Comparison of ENCODE assay signal across 17 mouse cellular contexts in genomic region chr2:48619042-48619441, GRCm38 (mm10).
A peak's percentile ranks its signal among the peaks of the same experiment; 100 is the strongest.
DNase-seq lines count a peak whose midpoint lies in the region; ATAC-seq and TF ChIP-seq lines count a peak whose summit lies in the region.
"Had no signal": no experiment of that assay in that cellular context is flagged by ENCODE, and none has a peak within 500 bp of the region (broad histone marks: within the 10 kb centered on the region; RNA-seq: fewer than 3 reads in every experiment).

No protein-coding gene starts in this region.

- no peak for TF ChIP-seq EP300 in lung, postnatal 0 days (IDR thresholded peaks at IDR 0.05)

- H3K4me1 ChIP-seq in lung, postnatal 0 days (ENCODE audit: insufficient read depth, low read depth, low read length): no peaks in the 10 kb centered on the region; the same call in 1 of the 2 replicates
- peaks cover 3% of the 10 kb centered on the region; the same call in 1 of the 2 replicates for H3K4me1 ChIP-seq in lung, adult 2 months (ENCODE audit: control insufficient read depth, insufficient read depth, low read length)
- H3K4me1 ChIP-seq in forebrain, embryonic 14.5 days (ENCODE audit: control insufficient read depth, insufficient read depth, low read length): no peaks in the 10 kb centered on the region; the same call in 1 of the 2 replicates
- peaks cover 15% of the 10 kb centered on the region; the same call in 1 of the 2 replicates for H3K4me1 ChIP-seq in forebrain, embryonic 10.5 days
- H3K4me1 ChIP-seq: heart, embryonic 15.5 days had no signal

- H3K9ac ChIP-seq in lung, postnatal 0 days (replicated peaks; ENCODE audit: low read depth): no peak overlapping the region
- no peak overlapping the region for H3K9ac ChIP-seq in forebrain, embryonic 14.5 days (ENCODE audit: low read length)
- H3K9ac ChIP-seq: heart, embryonic 15.5 days; hindbrain, embryonic 12.5 days; limb, embryonic 15.5 days; liver, postnatal 0 days had no signal

- no peak overlapping the region for H3K4me2 ChIP-seq in lung, postnatal 0 days (replicated peaks; ENCODE audit: low read depth, low read length)
- no peak overlapping the region for H3K4me2 ChIP-seq in forebrain, embryonic 14.5 days (ENCODE audit: low read length)
- H3K4me2 ChIP-seq: heart, embryonic 15.5 days; hindbrain, embryonic 12.5 days; limb, embryonic 15.5 days; midbrain, embryonic 11.5 days had no signal

- H3K27ac ChIP-seq in lung, postnatal 0 days (ENCODE audit: low read length): no peak overlapping the region
- H3K27ac ChIP-seq in forebrain, embryonic 14.5 days (ENCODE audit: low read depth, low read length): no peak overlapping the region
- no peak overlapping the region for H3K27ac ChIP-seq in forebrain, embryonic 10.5 days
- H3K27ac ChIP-seq: heart, embryonic 15.5 days; hindbrain, embryonic 12.5 days; limb, embryonic 15.5 days had no signal

- no peaks in the 10 kb centered on the region for H3K27me3 ChIP-seq in lung, postnatal 0 days (replicated peaks; ENCODE audit: insufficient read depth, low read length)
- no peaks in the 10 kb centered on the region for H3K27me3 ChIP-seq in forebrain, embryonic 14.5 days (replicated peaks; ENCODE audit: control insufficient read depth, insufficient read depth, low read length)
- H3K27me3 ChIP-seq in forebrain, embryonic 10.5 days (ENCODE audit: poor library complexity, severe bottlenecking): no peaks in the 10 kb centered on the region
- H3K27me3 ChIP-seq: heart, embryonic 15.5 days; hindbrain, embryonic 12.5 days; limb, embryonic 15.5 days had no signal

- TF ChIP-seq CTCF in lung, postnatal 0 days (IDR thresholded peaks at IDR 0.05): no peak
- no peak for TF ChIP-seq CTCF in lung, adult 2 months (IDR thresholded peaks at IDR 0.05; ENCODE audit: insufficient read depth, low read length)

- peak; percentile 20 for DNase-seq in embryo, embryonic 10 days (ENCODE audit: low spot score)
- no peak for DNase-seq in embryo, embryonic 10.5 days (ENCODE audit: low spot score)
- peak; percentile 33 for DNase-seq in lung, postnatal 0 days (ENCODE audit: low spot score)
- no peak for DNase-seq in lung, adult 2 months
- DNase-seq in kidney, postnatal 14 days: peak; percentile 79
- DNase-seq in forebrain, embryonic 14.5 days (ENCODE audit: low spot score): no peak
- DNase-seq in forebrain, embryonic 10.5 days (ENCODE audit: extremely low spot score, low spot score): no peak
- no peak for DNase-seq in cerebellum, adult 9-10 months
- DNase-seq: cerebellum, adult 11-12 months; liver, postnatal 0 days; thymus, postnatal 25 days had no signal

- ATAC-seq in lung, postnatal 0 days: no peak
- ATAC-seq in forebrain, embryonic 14.5 days: no peak
- ATAC-seq: intestine, embryonic 16.5 days; liver, postnatal 0 days had no signal

- WGBS in lung, postnatal 0 days: 23% methylated on average over 5 of the region's 5 CpGs
- WGBS in lung, adult 2 months: 30% methylated on average over 5 of the region's 5 CpGs
- WGBS in forebrain, embryonic 14.5 days: 77% methylated on average over 5 of the region's 5 CpGs
- 74% methylated on average over 5 of the region's 5 CpGs for WGBS in forebrain, embryonic 10.5 days

- H3K4me3 ChIP-seq in lung, postnatal 0 days (ENCODE audit: low read depth, low read length): no peak overlapping the region
- no peak overlapping the region for H3K4me3 ChIP-seq in lung, adult 2 months (replicated peaks; ENCODE audit: extremely low read depth, low read depth, low read length)
- no peak overlapping the region for H3K4me3 ChIP-seq in forebrain, embryonic 14.5 days (ENCODE audit: low read depth, low read length)
- no peak overlapping the region for H3K4me3 ChIP-seq in forebrain, embryonic 10.5 days
- H3K4me3 ChIP-seq: heart, embryonic 15.5 days; hindbrain, embryonic 12.5 days; limb, embryonic 15.5 days; myocyte had no signal

- no peak for TF ChIP-seq POLR2A in lung, adult 2 months (IDR thresholded peaks at IDR 0.05; ENCODE audit: borderline replicate concordance, extremely low read depth, low read depth, low read length)

- H3K36me3 ChIP-seq in lung, postnatal 0 days (ENCODE audit: insufficient read depth, low read length): no peaks in the 10 kb centered on the region
- H3K36me3 ChIP-seq in forebrain, embryonic 14.5 days (ENCODE audit: control insufficient read depth, insufficient read depth, low read length): no peaks in the 10 kb centered on the region
- no peaks in the 10 kb centered on the region for H3K36me3 ChIP-seq in forebrain, embryonic 10.5 days (replicated peaks)
- H3K36me3 ChIP-seq: heart, embryonic 15.5 days; hindbrain, embryonic 12.5 days; limb, embryonic 15.5 days had no signal

- no peaks in the 10 kb centered on the region for H3K9me3 ChIP-seq in lung, postnatal 0 days (ENCODE audit: low read length)
- no peaks in the 10 kb centered on the region for H3K9me3 ChIP-seq in forebrain, embryonic 14.5 days (replicated peaks; ENCODE audit: control insufficient read depth, low read length)
- no peaks in the 10 kb centered on the region for H3K9me3 ChIP-seq in forebrain, embryonic 10.5 days
- H3K9me3 ChIP-seq: heart, embryonic 15.5 days; hindbrain, embryonic 12.5 days; limb, embryonic 15.5 days had no signal

Comparison
In these comparisons a context has a peak if more than half of its experiments do, and no peak if none do; other contexts are left out.
1. DNase-seq: peak in embryo, embryonic 10 days (single experiment), lung, postnatal 0 days (single experiment) and kidney, postnatal 14 days (single experiment); none in embryo, embryonic 10.5 days (single experiment), lung, adult 2 months (single experiment), forebrain, embryonic 14.5 days (single experiment), forebrain, embryonic 10.5 days (single experiment) and cerebellum, adult 9-10 months (single experiment).